Mouse (Mus musculus) kidney, embryonic 16.5 days (tissue): ENCODE results near the gene 4932415D10Rik. TPM values are rescaled to one million over a fixed set of nuclear protein-coding genes. Genes with fewer than 3 reads are reported as not detected.

Source experiments
- ATAC-seq: fragments of 200-750 bp; cut with Nextera tagmentation; 2 replicates; pipeline ENCODE4 v1.8.0; 2017; ENCODE audit warnings: moderate TSS enrichment; ENCODE audit not compliant: low FRiP score, low TSS enrichment
- H3K27ac ChIP-seq: fragments of 300-500 bp; sonication (generic); 2 replicates; pipeline ENCODE4 v1.5.1; 2014; ENCODE audit warnings: low read length
- H3K27me3 ChIP-seq: fragments of 300-500 bp; sonication (generic); 2 replicates; pipeline ENCODE4 v1.6.1; 2014; ENCODE audit warnings: low read length, control low read depth, mixed read lengths; ENCODE audit not compliant: insufficient read depth
- H3K36me3 ChIP-seq: fragments of 300-500 bp; sonication (generic); 2 replicates; pipeline ENCODE4 v1.6.1; 2014; ENCODE audit warnings: low read length, control low read depth, mixed read lengths; ENCODE audit not compliant: insufficient read depth
- H3K4me1 ChIP-seq: fragments of 300-500 bp; sonication (generic); 2 replicates; pipeline ENCODE4 v1.6.1; 2014; ENCODE audit warnings: low read length, control low read depth, mixed read lengths; ENCODE audit not compliant: insufficient read depth
- H3K4me2 ChIP-seq: fragments of 300-500 bp; sonication (generic); replicated peaks from 2 replicates; pipeline ENCODE4 v1.6.1; 2014; ENCODE audit warnings: low read depth, low read length
- H3K4me3 ChIP-seq: fragments of 300-500 bp; sonication (generic); 2 replicates; pipeline ENCODE4 v1.5.1; 2014; ENCODE audit warnings: mild to moderate bottlenecking, low read length
- H3K9ac ChIP-seq: fragments of 300-500 bp; sonication (generic); replicated peaks from 2 replicates; pipeline ENCODE4 v1.6.1; 2014; ENCODE audit warnings: low read length
- H3K9me3 ChIP-seq: fragments of 300-500 bp; sonication (generic); 2 replicates; pipeline ENCODE4 v1.6.1; 2016; ENCODE audit warnings: low read length, control low read depth
- WGBS: fragments of 180-500 bp; shearing (Covaris S2); extraction: QIAGEN DNeasy Blood & Tissue Kit; methylation state at CpG from one replicate; pipeline ENCODE4 v1.1.7; 2014; 5-methylcytosine and 5-hydroxymethylcytosine counted together
- polyA plus RNA-seq: library from polyadenylated mRNA; unstranded; fragments of >200 nt; fragmentation: Nextera tagmentation; extraction: Ambion mirVana; gene quantifications from 2 replicates; pipeline ENCODE4 v1.2.1, GENCODE M21; 2015

Gene 4932415D10Rik
- polyA plus RNA-seq = not detected in 2 replicates

DNA sequence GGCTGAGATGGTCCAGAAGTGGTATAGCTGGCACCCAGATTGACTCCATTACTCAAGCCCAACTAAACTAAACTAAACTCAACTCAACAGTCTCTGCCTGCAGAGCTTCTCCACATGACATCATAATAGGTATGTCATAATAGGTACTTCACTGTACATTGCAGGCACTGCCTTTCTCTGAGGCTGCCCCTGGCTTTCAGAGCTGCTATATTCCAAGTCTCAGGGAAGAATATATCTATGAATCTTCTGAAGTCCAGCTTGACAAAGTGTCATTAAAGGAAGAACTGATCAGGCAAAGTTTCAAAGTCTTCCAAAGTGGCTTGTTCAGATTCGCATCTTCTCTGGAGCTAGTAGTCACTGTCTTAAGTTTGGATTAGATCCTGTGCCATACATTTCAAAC is at the start of gene 4932415D10Rik:
4932415D10Rik (minus strand) TSS at position 101 of the 400 bp plus-strand sequence.
- H3K9ac ChIP-seq = no peak within 1 kb of the TSS
- WGBS = 100% methylated on average over 1 of the region's 1 CpGs
- H3K4me1 ChIP-seq = no peaks in the 10 kb centered on the region
- H3K36me3 ChIP-seq = no peaks in the 10 kb centered on the region
- no peak within 1 kb of the TSS for H3K4me2 ChIP-seq
- no peaks in the 10 kb centered on the region for H3K9me3 ChIP-seq
- ATAC-seq = no peak
- no peak within 1 kb of the TSS for H3K27ac ChIP-seq
- H3K4me3 ChIP-seq = no peak within 1 kb of the TSS
- H3K27me3 ChIP-seq = no peaks in the 10 kb centered on the region

DNA sequence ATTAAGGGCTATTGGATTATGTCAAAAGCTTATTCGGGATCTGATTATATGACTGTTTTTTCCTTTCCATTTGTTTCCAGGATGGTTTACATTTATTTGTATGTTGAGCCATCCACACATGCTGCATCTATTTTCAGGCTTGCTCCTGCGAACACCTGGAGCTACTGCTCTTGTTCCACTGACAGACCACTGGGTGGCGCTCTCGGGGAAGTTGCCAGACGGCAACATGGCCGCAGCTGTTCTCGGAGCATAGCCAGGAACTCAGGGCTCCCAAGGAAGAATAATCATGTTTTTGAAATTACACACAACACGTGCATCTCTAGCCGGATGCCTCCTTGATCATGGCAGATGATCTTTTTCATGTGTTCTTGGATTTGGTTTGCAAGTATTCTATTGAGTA is 45.5 kb upstream of the 4932415D10Rik start:
- H3K4me3 ChIP-seq = no peak overlapping the region
- ATAC-seq = no peak
- H3K9me3 ChIP-seq = peaks cover 55% of the 10 kb centered on the region
- H3K4me2 ChIP-seq = no peak overlapping the region
- no peak overlapping the region for H3K27ac ChIP-seq
- H3K9ac ChIP-seq = no peak overlapping the region
- peaks cover 25% of the 10 kb centered on the region for H3K36me3 ChIP-seq
- no peaks in the 10 kb centered on the region for H3K4me1 ChIP-seq
- H3K27me3 ChIP-seq = no peaks in the 10 kb centered on the region
- WGBS = 89% methylated on average over 9 of the region's 9 CpGs

DNA sequence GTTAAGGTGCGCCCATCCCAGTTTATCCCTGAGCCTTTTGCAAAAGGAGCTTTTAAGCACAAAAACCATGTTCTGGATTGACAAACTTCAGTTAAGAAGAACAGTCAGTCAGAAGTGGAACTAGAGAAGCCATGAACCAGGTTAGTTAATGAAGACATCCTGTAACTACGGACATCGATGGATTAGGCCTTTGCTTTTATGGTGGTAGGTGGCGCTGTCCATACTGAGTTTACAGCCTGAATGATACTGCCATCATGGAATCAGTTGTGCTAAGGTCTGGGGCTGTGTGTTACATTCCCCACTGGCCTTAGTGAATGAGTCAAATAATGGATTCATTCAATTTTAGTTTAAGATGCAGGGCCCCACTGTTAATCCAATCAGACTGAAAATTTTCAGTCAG is 39.0 kb upstream of the 4932415D10Rik start:
- 0 out of 2 replicates have a peak, but pooled peaks cover 2% of the 10 kb centered on the region for H3K4me1 ChIP-seq
- H3K4me2 ChIP-seq = no peak overlapping the region
- 98% methylated on average over 4 of the region's 4 CpGs for WGBS
- ATAC-seq = no peak
- peaks cover 34% of the 10 kb centered on the region for H3K9me3 ChIP-seq
- no peak overlapping the region for H3K9ac ChIP-seq
- H3K27ac ChIP-seq = no peak overlapping the region
- no peaks in the 10 kb centered on the region for H3K27me3 ChIP-seq
- no peak overlapping the region for H3K4me3 ChIP-seq
- H3K36me3 ChIP-seq = peaks cover 14% of the 10 kb centered on the region; the same call in 1 of the 2 replicates

DNA sequence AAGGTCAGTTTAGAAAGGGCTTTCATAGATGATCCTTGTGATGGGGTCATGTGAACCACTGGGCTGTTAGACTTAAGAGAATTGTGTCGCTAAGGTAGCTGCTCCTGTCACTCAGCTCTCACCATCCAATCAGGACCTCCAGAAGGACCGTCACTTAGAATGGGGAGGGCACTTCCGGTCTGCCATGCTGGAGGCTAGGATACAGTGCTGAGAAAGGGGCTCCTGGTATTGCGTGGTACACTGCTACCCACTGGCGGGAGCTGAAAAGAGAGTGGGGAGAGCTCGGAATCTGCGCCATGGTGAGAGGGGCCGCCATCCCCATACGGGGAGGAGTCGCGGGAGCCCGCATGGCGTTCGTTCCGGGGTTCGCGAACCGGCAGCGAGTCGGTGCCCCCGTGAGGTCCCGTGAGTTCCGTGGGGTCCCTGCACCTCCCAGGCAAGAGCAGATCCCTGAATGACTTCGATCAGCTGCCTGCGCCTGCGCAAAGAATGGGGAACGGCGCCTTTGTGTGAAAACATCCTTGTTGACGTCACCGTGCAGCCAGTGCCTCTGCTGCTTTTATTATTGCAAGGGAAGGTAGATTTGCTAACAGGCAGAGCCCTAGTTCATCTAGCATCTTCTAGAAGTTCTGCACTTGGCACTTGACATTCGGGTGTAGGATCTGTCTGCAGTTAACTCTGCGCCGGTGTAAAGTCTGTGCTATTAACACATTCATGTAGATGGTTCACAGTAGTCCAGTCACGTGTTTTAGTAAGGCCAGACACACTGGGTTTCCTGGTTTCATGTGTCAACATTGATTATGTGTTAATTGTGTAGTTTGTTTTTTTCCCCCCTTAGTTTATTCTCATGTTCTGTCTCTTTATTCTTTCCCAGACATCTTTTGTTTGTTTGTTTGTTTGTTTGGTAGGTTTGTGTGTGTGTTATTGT is 38.0 kb upstream of the 4932415D10Rik start, which contains the start of gene Gm4924:
Gm4924 (plus strand) TSS at position 173 of the 928 bp plus-strand sequence.
- Histone ChIP-seq H3K4me2 (peak within 1 kb of the TSS; percentile 54), H3K27me3 (no peaks in the 10 kb centered on the region; the same call in 1 of the 2 replicates), H3K9me3 (peaks cover 27% of the 10 kb centered on the region), H3K36me3 (peaks cover 14% of the 10 kb centered on the region; the same call in 1 of the 2 replicates), H3K4me1 (0 out of 2 replicates have a peak, but pooled peaks cover 2% of the 10 kb centered on the region), H3K27ac (peak within 1 kb of the TSS; percentile 86), H3K9ac (peak within 1 kb of the TSS; percentile 80), H3K4me3 (peak within 1 kb of the TSS; percentile 74)
- peak; percentile 99 for ATAC-seq
- 5% methylated on average over 33 of the region's 34 CpGs for WGBS

DNA sequence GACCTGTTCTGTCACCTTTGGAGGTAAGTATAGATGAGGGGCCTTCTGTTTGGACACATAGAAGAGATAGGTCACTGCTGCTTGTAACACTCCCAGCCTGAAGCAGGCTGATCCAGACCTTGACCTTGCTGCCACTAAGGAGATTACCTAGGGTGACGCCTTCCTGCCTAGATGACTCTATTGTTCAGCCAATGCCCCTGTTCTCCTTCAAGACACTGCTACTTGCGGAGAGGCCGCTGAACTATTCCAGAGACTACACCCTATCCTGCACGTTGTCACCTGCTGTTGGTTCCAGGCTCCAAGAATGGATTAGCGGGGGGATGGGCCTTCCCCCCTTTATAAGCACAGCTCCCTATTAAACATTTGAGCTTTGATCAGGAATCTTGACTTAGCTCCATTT is 13.4 kb upstream of the 4932415D10Rik start:
- Histone ChIP-seq H3K4me2 (no peak overlapping the region), H3K4me3 (no peak overlapping the region), H3K4me1 (no peaks in the 10 kb centered on the region), H3K9me3 (no peaks in the 10 kb centered on the region), H3K27me3 (no peaks in the 10 kb centered on the region), H3K27ac (no peak overlapping the region), H3K9ac (no peak overlapping the region), H3K36me3 (no peaks in the 10 kb centered on the region)
- 85% methylated on average over 5 of the region's 5 CpGs for WGBS
- no peak for ATAC-seq

DNA sequence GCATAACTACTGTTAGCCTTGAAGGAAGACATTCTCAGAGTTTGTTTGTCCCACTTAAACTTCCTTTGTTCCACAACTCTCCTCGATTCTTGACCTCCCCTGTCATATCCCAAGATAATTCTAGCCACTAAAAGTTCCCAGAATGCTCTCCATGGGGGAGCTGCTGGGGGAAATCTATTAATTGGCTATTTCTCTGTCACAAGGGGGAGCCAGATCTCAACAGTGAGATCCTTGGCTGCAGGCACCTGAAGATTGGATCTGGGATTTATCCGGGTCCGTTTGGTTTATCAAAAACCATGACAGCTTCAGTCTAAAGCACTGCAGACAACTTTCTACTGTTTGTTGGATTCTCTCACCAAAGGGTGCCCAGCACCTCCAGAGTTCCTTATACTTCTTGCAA is 3.8 kb upstream of the 4932415D10Rik start:
- no peak overlapping the region for H3K27ac ChIP-seq
- H3K9me3 ChIP-seq = no peaks in the 10 kb centered on the region
- 60% methylated on average over 3 of the region's 3 CpGs for WGBS
- no peaks in the 10 kb centered on the region for H3K36me3 ChIP-seq
- no peaks in the 10 kb centered on the region for H3K27me3 ChIP-seq
- H3K4me3 ChIP-seq = no peak overlapping the region
- no peak overlapping the region for H3K9ac ChIP-seq
- no peak overlapping the region for H3K4me2 ChIP-seq
- H3K4me1 ChIP-seq = no peaks in the 10 kb centered on the region
- no peak for ATAC-seq

DNA sequence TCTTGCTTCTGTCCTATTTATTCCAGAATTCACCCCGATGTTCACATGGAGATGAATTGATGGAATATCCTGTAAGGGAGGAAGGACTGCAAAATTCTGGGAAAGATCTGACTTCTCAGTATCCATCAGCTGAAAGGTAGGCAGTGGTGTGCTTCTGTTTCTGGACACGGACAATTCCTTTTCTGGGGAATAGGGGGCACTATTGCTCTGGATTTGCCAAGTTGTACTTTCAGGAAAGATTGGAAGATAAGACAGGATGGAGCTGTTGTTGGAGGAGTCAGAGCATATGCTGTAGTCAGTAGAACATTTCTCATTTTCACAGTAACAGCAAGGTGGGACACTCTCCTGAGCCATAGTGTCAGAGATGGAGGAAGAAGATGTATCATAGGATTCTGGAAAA is 19.9 kb downstream of the 4932415D10Rik start:
- H3K36me3 ChIP-seq = no peaks in the 10 kb centered on the region
- H3K27me3 ChIP-seq = no peaks in the 10 kb centered on the region
- no peak overlapping the region for H3K4me3 ChIP-seq

DNA sequence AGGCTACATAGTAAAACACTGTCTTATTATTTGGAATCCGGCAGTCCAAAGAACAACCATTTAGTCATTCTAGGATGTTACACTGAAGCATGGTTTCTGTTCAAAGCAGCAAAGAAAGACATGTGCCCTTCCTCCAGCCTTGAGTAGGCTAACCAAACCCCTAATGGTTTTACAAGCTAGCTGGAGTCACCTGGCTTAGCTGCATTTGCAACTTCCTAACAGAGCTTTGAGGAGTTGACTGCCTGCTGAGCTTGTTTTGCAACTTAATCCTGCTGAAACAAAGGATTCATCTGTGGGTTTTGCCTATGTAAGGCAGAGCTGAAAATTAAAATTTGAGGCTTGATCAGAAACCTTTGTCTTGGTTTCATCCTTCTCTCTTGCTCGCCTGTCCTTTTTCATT is 59.1 kb downstream of the 4932415D10Rik start:
- Histone ChIP-seq H3K4me2 (no peak overlapping the region), H3K4me1 (no peaks in the 10 kb centered on the region), H3K27me3 (no peaks in the 10 kb centered on the region), H3K36me3 (no peaks in the 10 kb centered on the region), H3K4me3 (no peak overlapping the region), H3K9me3 (peaks cover 3% of the 10 kb centered on the region; the same call in 1 of the 2 replicates), H3K9ac (no peak overlapping the region), H3K27ac (no peak overlapping the region)
- 79% methylated on average over 2 of the region's 2 CpGs for WGBS
- no peak for ATAC-seq

More for the DNA sequence above, 19.9 kb downstream of the 4932415D10Rik start:
- no peak overlapping the region for H3K4me2 ChIP-seq
- no peak overlapping the region for H3K9ac ChIP-seq
- no peak overlapping the region for H3K27ac ChIP-seq
- ATAC-seq = no peak
- no peaks in the 10 kb centered on the region for H3K4me1 ChIP-seq
- H3K9me3 ChIP-seq = 0 out of 2 replicates have a peak, but pooled peaks cover 5% of the 10 kb centered on the region
- 67% methylated on average over 2 of the region's 2 CpGs for WGBS

DNA sequence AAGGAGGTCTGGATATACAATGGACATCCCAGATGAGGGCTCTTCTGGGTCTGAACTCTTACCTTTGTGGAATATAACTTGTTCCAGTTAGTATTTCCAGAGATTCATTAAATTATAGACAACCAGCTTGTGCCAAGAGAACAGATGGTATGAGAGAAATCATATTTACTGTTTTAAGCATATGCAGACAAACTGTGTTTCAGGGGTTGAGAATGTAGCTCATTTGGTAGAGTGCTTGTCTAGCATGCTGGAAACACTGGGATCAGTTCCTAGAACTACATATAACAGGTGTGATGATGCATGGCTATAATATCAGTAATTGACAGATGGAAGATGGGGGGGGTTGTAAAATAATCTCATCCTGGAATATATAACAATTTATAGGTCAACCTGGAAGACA is 71.4 kb downstream of the 4932415D10Rik start:
- Histone ChIP-seq H3K4me1 (peaks cover 6% of the 10 kb centered on the region; the same call in 1 of the 2 replicates), H3K27me3 (no peaks in the 10 kb centered on the region), H3K36me3 (no peaks in the 10 kb centered on the region), H3K4me3 (no peak overlapping the region), H3K27ac (no peak overlapping the region), H3K9me3 (no peaks in the 10 kb centered on the region), H3K9ac (no peak overlapping the region), H3K4me2 (no peak overlapping the region)
- ATAC-seq = no peak

DNA sequence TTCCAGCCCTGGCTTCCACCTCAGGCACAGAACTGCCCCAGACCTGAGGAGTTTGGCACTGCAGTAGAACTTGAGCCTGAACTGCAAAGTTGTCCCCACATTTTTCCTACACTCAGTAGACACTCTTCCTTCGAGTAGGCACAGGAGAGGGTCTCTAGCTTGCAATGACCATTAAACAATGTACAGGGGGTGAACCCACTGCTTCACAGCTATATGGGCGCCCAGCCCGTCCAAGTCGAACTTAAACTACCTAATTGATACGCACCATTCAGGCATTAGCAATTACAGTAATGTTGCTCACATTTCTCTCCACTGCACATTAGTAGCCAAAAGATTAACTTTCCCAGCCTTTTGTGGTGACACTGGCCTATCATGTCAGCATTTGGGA is 75.0 kb downstream of the 4932415D10Rik start:
- no peaks in the 10 kb centered on the region for H3K27me3 ChIP-seq
- peak overlapping the region; percentile 85 for H3K4me3 ChIP-seq
- peak overlapping the region; percentile 89 for H3K9ac ChIP-seq
- peaks cover 10% of the 10 kb centered on the region; the same call in 1 of the 2 replicates for H3K4me1 ChIP-seq
- H3K27ac ChIP-seq = peak overlapping the region; percentile 92
- peaks cover 13% of the 10 kb centered on the region for H3K36me3 ChIP-seq
- ATAC-seq = no peak
- peak overlapping the region; percentile 67 for H3K4me2 ChIP-seq
- 66% methylated on average over 5 of the region's 5 CpGs for WGBS
- H3K9me3 ChIP-seq = peaks cover 15% of the 10 kb centered on the region
